Mouse (Mus musculus): ENCODE measurements around the gene Nup188. TPM values are rescaled to one million over a fixed set of nuclear protein-coding genes. Genes with fewer than 3 reads are reported as not detected.

Gene Nup188
- polyA plus RNA-seq, 1 experiment from 2014 or later, result 29.4 TPM

DNA sequence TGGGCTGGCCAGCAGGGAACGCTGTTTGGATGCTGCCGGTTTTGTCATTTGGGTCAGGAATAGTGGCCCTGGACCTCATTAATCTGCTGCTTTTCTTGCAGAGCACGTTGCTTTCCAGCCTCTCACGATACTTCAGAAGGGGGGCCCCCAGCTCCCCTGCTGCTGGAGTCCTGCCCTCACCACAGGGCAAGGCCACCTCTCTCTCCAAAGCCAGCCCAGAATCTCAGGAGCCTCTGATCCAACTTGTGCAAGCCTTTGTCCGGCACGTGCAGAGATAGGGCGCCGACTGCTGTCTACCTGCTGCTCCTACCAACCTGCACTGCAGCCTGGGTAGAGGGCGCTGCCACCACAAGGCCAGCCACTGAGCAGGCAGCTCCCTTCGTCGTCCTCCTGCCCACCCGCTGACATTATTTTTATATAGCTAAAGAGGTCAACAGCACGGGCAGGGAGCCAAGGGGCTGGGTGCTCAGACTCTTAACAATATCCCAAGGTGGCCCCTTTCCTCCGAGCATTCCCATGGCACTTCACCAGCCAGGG is 57.5 kb downstream of the Nup188 start:
- WGBS, result 73% methylated on average over 14 of the region's 14 CpGs
- Histone ChIP-seq H3K4me1 (replicated peaks) (no peaks in the 10 kb centered on the region), H3K4me2 (replicated peaks) (no peak overlapping the region), H3K9ac (no peak overlapping the region), H3K36me3 (peaks cover 75% of the 10 kb centered on the region), H3K9me3 (no peaks in the 10 kb centered on the region), H3K4me3 (replicated peaks) (no peak overlapping the region), H3K27me3 (replicated peaks) (no peaks in the 10 kb centered on the region), H3K27ac (no peak overlapping the region)
- ATAC-seq, result no peak

DNA sequence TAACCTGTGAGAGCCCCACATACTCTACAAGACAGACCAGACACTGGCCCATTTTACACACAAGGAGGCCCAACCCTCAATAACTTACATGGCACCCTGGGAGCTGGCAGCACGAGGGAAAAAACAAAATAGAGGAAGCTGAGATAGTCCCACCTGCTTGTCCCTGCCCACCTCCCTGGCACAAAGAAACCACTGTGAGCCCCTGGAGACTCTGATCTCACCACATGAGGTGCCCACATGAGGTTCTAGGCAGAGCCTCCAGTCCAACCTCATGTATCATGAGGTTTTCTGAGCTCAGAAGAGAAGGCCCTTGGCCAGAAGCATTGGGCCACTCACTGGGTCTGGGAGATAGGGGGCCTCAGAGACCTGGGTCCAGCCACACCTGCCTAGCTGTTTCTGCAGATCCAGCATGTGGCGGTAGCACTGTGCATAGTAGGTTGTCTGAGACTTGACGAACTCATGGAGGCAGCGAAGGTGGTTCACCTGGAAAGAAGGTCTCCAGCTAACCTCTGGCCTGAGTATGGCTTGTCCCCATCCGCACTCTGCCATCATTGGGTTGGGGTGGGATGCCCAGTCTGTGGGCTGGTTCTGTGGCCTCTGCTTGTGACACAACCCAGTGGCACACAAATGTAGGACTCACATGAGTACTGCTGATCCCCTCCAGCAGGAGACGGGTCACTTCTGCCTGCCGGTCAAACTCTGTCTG is 59.9 kb downstream of the Nup188 start:
- Histone ChIP-seq H3K4me2 (replicated peaks) (no peak overlapping the region), H3K4me3 (replicated peaks) (no peak overlapping the region), H3K9me3 (no peaks in the 10 kb centered on the region), H3K9ac (no peak overlapping the region), H3K36me3 (peaks cover 72% of the 10 kb centered on the region), H3K27me3 (replicated peaks) (no peaks in the 10 kb centered on the region), H3K4me1 (replicated peaks) (no peaks in the 10 kb centered on the region), H3K27ac (no peak overlapping the region)
- ATAC-seq, result no peak
- WGBS, result 90% methylated on average over 7 of the region's 7 CpGs

DNA sequence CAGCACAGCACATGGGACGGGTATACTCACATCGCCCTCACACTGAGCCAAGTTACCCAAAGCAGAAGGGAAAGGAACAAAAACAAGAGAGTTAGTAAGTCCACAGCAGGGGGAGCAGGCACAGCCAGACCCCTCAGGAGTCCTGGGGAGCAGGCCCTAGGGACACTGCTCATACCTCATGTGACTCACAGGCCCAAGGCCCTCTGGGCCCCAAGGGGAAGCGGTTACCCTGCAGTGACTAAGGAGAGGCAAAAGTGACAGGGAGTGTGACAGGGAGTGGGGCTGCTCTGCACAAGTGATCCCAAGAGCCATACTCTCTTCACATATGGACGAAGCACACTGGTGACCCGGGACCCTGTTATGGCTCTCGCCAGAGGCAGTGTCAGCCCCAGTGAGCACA is 63.0 kb downstream of the Nup188 start:
- Histone ChIP-seq H3K27me3 (replicated peaks) (no peaks in the 10 kb centered on the region), H3K4me2 (replicated peaks) (no peak overlapping the region), H3K9me3 (no peaks in the 10 kb centered on the region), H3K9ac (no peak overlapping the region), H3K4me3 (replicated peaks) (no peak overlapping the region), H3K36me3 (peaks cover 44% of the 10 kb centered on the region), H3K27ac (no peak overlapping the region), H3K4me1 (replicated peaks) (no peaks in the 10 kb centered on the region)
- no peak for ATAC-seq
- WGBS, result 92% methylated on average over 6 of the region's 6 CpGs

DNA sequence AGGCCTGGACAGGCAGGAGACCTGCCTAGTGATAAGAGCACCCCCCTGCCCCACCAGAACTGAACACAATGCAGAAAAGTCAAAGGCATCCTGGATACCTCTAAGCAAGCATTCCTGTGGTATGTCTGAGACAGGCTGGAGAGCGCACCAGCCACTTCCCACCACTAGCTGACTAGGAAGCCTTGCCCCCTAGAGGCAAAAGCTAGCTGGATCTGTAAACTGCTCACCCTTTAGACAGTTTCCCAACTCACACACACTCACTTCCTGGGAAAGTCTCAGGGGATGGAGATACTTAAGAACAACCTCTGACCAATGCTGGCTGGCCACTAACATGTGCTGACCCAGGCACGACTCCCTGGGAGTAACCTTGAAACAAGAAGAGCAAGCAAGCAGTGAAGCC is 65.0 kb downstream of the Nup188 start:
- peaks cover 9% of the 10 kb centered on the region for H3K4me1 ChIP-seq (replicated peaks)
- 76% methylated on average over 2 of the region's 2 CpGs for WGBS
- no peak overlapping the region for H3K27ac ChIP-seq
- ATAC-seq, result no peak
- H3K4me2 ChIP-seq (replicated peaks), result no peak overlapping the region
- no peak overlapping the region for H3K9ac ChIP-seq
- H3K9me3 ChIP-seq, result no peaks in the 10 kb centered on the region
- no peaks in the 10 kb centered on the region for H3K27me3 ChIP-seq (replicated peaks)
- peaks cover 27% of the 10 kb centered on the region for H3K36me3 ChIP-seq
- no peak overlapping the region for H3K4me3 ChIP-seq (replicated peaks)

DNA sequence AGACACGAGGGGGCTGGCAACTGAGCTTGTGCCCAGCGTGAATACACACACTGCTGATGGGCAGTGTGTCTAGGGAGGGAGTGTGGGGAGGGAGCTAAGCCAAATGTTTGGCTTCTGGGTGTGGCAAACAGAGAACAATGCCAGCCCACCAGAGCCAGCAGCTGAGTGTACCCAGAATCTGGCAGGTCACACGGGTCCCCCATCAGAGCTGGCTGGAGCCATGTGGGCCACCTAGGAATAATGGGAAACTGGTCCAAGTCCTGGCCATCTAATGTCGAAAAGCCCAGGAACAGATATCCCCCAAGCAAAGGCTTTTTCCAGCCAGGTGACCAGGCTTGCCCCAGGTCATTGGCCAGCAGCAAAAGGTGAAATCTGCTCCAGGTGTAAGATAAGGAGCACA is 69.7 kb downstream of the Nup188 start:
- H3K27ac ChIP-seq, result no peak overlapping the region
- H3K9ac ChIP-seq, result no peak overlapping the region

DNA sequence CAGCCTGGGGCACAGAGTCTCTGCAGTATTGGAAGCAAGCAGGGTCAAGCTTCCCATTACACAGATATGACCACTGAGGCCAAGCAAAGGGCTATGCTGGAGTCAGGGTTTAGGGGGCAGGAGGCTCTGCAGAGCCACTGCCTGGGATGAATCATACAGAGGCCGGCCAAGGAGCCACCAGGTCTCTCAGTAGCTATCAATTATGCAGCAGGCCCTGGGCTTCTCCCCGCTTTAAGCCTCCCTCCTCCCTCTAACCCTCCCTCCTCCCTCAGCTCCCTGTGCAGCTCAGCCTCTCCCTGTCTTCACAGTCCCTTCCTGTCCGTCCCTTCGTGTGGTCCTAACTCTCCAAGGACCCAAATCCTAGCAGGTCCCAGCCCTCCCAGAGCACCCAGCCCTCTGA is 70.1 kb downstream of the Nup188 start:
- no peak for ATAC-seq
- 0 out of 2 replicates have a peak overlapping the region, but pooled peaks have one; percentile 27 for H3K27ac ChIP-seq
- WGBS, result 45% methylated on average over 4 of the region's 4 CpGs
- H3K4me3 ChIP-seq (replicated peaks), result no peak overlapping the region
- H3K4me2 ChIP-seq (replicated peaks), result 0 out of 2 replicates have a peak overlapping the region, but pooled peaks have one; percentile 9
- H3K9ac ChIP-seq, result no peak overlapping the region
- peaks cover 34% of the 10 kb centered on the region for H3K4me1 ChIP-seq (replicated peaks)
- no peaks in the 10 kb centered on the region for H3K27me3 ChIP-seq (replicated peaks)
- H3K9me3 ChIP-seq, result no peaks in the 10 kb centered on the region
- H3K36me3 ChIP-seq, result no peaks in the 10 kb centered on the region

More for the DNA sequence above, 69.7 kb downstream of the Nup188 start:
- 55% methylated on average over 4 of the region's 4 CpGs for WGBS
- no peak overlapping the region for H3K4me2 ChIP-seq (replicated peaks)
- H3K27me3 ChIP-seq (replicated peaks), result no peaks in the 10 kb centered on the region
- no peaks in the 10 kb centered on the region for H3K36me3 ChIP-seq
- H3K9me3 ChIP-seq, result no peaks in the 10 kb centered on the region
- peaks cover 31% of the 10 kb centered on the region for H3K4me1 ChIP-seq (replicated peaks)
- no peak for ATAC-seq
- no peak overlapping the region for H3K4me3 ChIP-seq (replicated peaks)

DNA sequence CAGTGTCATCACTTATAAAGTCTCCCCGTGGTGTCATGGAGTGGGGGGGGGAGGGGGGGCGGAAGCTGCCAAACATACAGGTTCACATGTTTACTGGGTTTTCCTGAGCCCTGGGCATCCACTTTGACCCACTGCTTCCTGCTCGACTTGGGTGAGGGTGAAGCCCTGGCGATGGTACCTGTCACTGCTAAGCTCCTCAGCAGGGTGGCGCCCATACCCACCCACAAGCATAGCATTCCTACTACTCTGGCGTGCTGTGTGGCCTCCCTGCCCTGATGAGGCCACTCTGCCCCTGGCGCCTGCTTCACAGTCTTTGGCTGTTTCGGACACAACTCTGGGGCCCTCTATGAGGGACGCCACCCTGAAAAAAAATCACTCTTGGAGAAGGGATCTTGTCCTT is 70.7 kb downstream of the Nup188 start:
- H3K9ac ChIP-seq, result no peak overlapping the region

DNA sequence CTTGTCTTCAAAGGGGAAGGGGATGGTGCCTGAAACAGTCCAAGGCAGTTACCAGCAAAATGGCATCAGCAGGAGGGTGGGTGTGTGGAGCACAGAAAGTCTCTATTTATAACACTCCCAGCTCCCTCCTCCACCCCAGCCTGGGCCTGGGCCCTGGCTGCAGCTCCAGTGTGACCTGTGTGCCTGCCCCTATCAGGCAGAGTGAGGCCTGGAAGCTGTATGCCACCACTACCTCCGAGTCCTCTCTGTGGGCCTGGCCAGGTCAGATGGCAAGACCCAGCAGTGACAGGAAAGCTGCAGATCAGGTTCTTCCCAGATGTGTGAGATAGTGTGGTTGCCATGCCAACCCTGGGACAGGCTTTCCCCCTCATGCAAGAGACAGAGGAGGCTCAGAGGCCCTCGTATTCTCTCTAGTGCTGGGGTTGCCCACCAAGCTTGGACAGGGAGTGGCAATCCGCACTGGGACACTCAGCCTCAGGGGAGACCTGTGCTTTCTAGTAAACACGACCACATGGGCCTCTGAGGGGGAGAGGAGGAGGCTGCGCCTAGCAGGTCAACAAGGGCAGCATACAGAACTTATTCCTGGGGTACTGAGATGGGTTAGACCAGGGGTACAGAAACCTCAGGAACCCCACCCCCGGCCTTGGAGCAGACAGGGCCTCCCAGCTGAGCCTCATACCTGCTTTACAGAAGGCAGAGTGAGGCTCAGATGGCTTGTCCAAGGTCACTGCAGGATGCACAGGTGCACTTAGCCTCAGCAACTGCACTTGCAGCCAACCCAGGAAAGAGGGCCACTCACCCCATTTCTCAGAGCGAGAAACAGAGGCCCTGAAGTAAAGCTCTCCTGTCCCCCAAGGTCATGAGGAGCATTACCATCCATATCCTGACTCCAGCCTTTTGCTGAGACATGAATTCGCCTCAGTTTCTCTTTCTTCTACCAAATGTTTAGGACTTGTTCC is 71.6 kb downstream of the Nup188 start:
- ATAC-seq, result peak; percentile 10; the same call in 1 of the 2 replicates
- Histone ChIP-seq H3K4me3 (replicated peaks) (peak overlapping the region; percentile 83), H3K4me2 (replicated peaks) (peak overlapping the region; percentile 91), H3K9ac (peak overlapping the region; percentile 86; the same call in 1 of the 2 replicates), H3K9me3 (no peaks in the 10 kb centered on the region), H3K27me3 (replicated peaks) (no peaks in the 10 kb centered on the region), H3K36me3 (no peaks in the 10 kb centered on the region), H3K27ac (peak overlapping the region; percentile 44; the same call in 1 of the 2 replicates), H3K4me1 (replicated peaks) (peaks cover 34% of the 10 kb centered on the region)
- 41% methylated on average over 8 of the region's 8 CpGs for WGBS

More for the DNA sequence above, 70.7 kb downstream of the Nup188 start:
- no peak for ATAC-seq
- Histone ChIP-seq H3K27me3 (replicated peaks) (no peaks in the 10 kb centered on the region), H3K4me1 (replicated peaks) (peaks cover 34% of the 10 kb centered on the region), H3K36me3 (no peaks in the 10 kb centered on the region), H3K4me2 (replicated peaks) (peak overlapping the region; percentile 91; the same call in 1 of the 2 replicates), H3K4me3 (replicated peaks) (no peak overlapping the region), H3K27ac (no peak overlapping the region), H3K9me3 (no peaks in the 10 kb centered on the region)
- 55% methylated on average over 9 of the region's 9 CpGs for whole genome bisulfite sequencing

DNA sequence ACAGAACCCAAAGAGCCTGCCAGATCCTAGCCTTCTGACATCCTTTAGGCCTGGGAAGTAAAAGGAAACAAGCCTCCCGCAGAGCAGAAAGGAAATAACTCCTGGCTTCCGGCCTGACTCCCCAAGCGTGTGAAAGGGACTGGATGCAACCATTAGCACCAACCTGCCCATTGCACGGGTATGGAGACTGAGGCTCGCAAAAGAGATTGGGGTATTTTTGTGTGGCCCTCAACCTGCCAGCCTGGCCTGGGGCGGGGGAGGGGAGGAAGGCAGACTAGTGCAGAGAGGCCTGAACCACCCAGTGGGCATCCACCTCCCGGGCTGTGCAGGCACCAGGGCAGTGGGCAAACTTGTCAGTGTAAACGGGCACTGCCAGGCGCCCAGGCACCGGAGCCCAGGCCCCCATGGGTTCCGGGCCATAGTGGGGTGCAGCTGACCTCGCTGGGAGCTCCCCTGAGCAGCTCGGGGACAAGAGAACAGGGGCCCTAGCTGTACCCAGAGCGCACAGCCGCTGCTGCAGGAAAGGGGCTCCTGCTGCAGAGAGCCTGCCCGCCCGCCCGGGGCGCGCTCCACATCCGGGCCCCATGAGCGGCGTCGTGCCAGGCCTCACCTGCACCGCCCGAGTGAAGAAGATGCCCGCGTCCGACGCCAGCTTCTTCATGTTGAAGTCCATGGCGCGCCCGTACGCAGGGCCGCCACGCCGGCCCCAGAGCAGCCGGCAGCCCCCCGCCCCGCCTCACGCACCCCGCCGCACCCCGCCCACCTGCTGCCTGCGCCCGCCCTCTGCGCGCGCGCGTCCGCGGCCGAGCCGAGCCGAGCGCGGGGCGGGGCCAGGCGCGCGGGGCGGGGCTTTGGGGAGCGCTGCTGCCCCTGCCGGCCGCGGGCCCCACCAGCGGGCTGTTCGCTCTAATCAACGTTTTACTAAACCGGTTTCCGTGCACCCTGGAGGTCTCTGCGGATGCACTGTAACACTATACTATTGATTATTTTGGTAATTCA is 72.6 kb downstream of the Nup188 start, which contains the start of gene Sh3glb2:
TSS of gene Sh3glb2 (minus strand) at position 805 of the 999 bp plus-strand sequence.
- Histone ChIP-seq H3K27ac (peak within 1 kb of the TSS; percentile 77), H3K27me3 (replicated peaks) (no peaks in the 10 kb centered on the region), H3K36me3 (no peaks in the 10 kb centered on the region), H3K4me1 (replicated peaks) (peaks cover 34% of the 10 kb centered on the region), H3K4me2 (replicated peaks) (peak within 1 kb of the TSS; percentile 91), H3K9me3 (no peaks in the 10 kb centered on the region), H3K4me3 (replicated peaks) (peak within 1 kb of the TSS; percentile 83), H3K9ac (peak within 1 kb of the TSS; percentile 86)
- 1% methylated on average over 65 of the region's 73 CpGs for WGBS
- ATAC-seq, result peak; percentile 77

DNA sequence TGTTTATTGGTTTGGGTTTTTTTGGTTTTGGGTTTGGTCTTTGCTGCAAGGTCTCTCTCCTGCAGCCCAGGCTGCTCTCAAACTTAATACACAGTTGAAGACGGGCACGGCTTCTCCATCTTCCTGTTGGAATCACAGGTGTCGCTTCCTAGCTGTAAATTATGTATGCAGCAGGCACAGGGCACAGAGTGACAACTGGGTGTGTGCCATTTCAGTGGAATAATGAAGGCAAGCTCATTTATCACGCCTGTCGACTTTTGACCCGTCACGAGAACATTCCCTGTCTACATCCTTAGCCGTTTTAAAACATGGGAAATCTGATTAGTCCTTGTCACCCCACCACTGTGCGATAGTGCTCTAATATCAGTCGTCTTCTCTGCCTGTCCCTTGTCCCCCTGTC is 74.4 kb downstream of the Nup188 start:
- Histone ChIP-seq H3K27ac (no peak overlapping the region), H3K9ac (no peak overlapping the region), H3K9me3 (no peaks in the 10 kb centered on the region), H3K4me3 (replicated peaks) (no peak overlapping the region), H3K4me2 (replicated peaks) (no peak overlapping the region), H3K36me3 (no peaks in the 10 kb centered on the region), H3K27me3 (replicated peaks) (no peaks in the 10 kb centered on the region), H3K4me1 (replicated peaks) (peaks cover 41% of the 10 kb centered on the region)
- WGBS, result 51% methylated on average over 10 of the region's 10 CpGs
- no peak for ATAC-seq

DNA sequence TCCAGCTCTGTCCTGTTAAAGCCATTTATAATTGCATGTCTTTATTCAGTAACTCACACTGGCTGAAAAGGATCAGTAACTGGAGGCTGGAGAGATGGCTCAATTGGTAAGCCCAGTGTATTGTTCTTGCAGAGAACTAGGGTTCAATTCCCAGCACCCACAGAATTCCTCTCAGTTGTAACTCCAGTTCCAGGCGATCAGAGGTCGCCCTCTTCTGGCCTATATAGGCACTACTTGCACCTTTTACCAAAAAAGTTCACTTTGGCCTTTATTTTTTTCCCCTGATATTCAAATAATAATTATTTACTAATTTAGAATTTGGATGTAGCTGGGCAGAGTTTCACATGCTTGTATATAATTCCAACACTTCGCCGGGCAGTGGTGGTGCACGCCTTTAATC is 76.7 kb downstream of the Nup188 start:
- Histone ChIP-seq H3K4me1 (replicated peaks) (peaks cover 28% of the 10 kb centered on the region), H3K4me2 (replicated peaks) (no peak overlapping the region), H3K9me3 (no peaks in the 10 kb centered on the region), H3K27me3 (replicated peaks) (no peaks in the 10 kb centered on the region), H3K36me3 (peaks cover 4% of the 10 kb centered on the region; the same call in 1 of the 2 replicates), H3K9ac (no peak overlapping the region), H3K4me3 (replicated peaks) (no peak overlapping the region), H3K27ac (no peak overlapping the region)
- ATAC-seq, result no peak
- 67% methylated on average over 5 of the region's 5 CpGs for WGBS
